Mouse (Mus musculus): Measurements from ENCODE around the gene E430018J23Rik.
"Not testable (repeated sequence)": the region's sequence is repeated elsewhere in the genome, so short reads cannot be mapped to it uniquely, and the experiment has no call there.

Gene E430018J23Rik

DNA sequence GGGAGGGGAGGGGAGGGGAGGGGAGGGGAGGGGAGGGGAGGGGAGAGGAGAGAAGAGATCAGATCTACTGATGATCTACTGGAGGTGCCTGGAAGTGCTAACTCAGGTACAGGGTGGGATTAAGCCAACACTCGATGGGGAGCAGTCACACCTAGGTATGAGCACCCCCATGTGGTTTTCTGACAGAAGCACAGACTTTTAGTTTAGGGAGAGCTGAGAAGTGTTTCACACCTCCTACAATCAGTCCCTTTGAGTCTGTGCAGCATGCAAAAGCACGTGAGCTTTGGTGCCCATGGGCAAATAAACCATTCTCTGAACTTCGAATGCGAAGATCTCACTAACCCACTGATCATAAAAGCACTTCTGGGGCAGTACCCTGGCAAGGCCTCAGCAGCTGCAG, 51.1 kb downstream of the E430018J23Rik start:
- DNase-seq (ENCODE audit: low spot score) = no peak

DNA sequence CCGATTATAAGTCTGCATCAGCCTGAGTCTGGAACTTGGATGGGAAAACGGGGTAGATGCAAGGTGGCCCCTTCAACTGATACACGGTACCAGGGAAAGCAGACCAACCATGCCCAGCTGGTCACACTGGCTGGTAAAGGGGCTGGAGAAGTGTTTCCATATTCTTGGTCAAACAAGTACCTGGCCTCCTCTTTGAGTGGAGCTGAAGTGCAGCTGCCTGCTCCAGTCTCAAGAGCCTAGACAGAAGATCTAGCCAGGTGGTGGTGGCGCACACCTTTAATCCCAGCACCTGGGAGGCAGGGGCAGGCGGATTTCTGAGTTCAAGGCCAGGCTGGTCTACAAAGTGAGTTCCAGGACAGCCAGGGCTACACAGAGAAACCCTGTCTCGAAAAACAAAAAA, 51.6 kb downstream of the E430018J23Rik start:
- DNase-seq (ENCODE audit: low spot score) = not testable (repeated sequence)

DNA sequence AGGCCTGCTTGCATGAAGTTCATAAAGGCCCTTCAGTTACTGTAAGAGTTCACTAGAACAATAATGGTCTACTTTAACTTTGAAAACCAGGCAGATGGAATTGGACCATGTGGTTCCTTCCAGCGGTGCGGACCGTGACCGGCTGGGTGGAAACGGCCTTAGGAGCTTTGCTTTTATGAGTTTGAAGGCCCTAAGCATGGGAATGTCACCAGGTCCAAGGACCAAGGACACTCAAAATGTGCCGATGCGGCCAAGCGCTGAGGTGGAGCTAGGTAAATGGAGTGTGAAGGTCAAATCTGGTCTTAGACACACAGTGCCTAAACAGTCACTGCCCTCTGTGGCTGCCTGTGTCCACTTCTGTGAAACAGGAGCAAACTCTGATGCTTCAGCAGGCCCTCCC, 52.1 kb downstream of the E430018J23Rik start:
- no peak for DNase-seq (ENCODE audit: low spot score)

Measured in urinary bladder, postnatal 10 days (tissue).